Mouse (Mus musculus) left cerebral cortex, adult 11 months (tissue): Measurements from ENCODE around the gene Dlst.
A peak's percentile ranks its signal among the peaks of the same experiment; 100 is the strongest.
"Not testable (repeated sequence)": the region's sequence is repeated elsewhere in the genome, so short reads cannot be mapped to it uniquely, and the experiment has no call there.

Source experiments
- DNase-seq: peaks from one replicate; pipeline ENCODE4 v3.0.0; 2022; ENCODE audit warnings: low spot score

The Dlst gene

GRCm38 (mm10) chr12:85115678-85116077 is 5.0 kb downstream of the Dlst start:
- DNase-seq = no peak

- DNase-seq = no peak
Observed at GRCm38 (mm10) chr12:85121806-85122459, 11.3 kb downstream of the Dlst start.

- DNase-seq = no peak
Observed at GRCm38 (mm10) chr12:85123108-85123530, 12.5 kb downstream of the Dlst start.

GRCm38 (mm10) chr12:85123645-85124044 is 13.0 kb downstream of the Dlst start:
- DNase-seq = no peak

GRCm38 (mm10) chr12:85124751-85125150 is 14.1 kb downstream of the Dlst start:
- DNase-seq = no peak

- no peak for DNase-seq
Observed at GRCm38 (mm10) chr12:85126986-85127603, 16.5 kb downstream of the Dlst start.

GRCm38 (mm10) chr12:85129426-85129978 is 18.9 kb downstream of the Dlst start:
- no peak for DNase-seq

- no peak for DNase-seq
Observed at GRCm38 (mm10) chr12:85131361-85131760, 20.7 kb downstream of the Dlst start.

GRCm38 (mm10) chr12:85134043-85134794 is 23.6 kb downstream of the Dlst start:
- DNase-seq = no peak

- no peak for DNase-seq
Observed at GRCm38 (mm10) chr12:85135513-85136470, 25.2 kb downstream of the Dlst start.

GRCm38 (mm10) chr12:85136627-85137026 is 26.0 kb downstream of the Dlst start:
- no peak for DNase-seq

- no peak for DNase-seq
Observed at GRCm38 (mm10) chr12:85140036-85140701, 29.5 kb downstream of the Dlst start.

- DNase-seq = no peak
Observed at GRCm38 (mm10) chr12:85141096-85141495, 30.5 kb downstream of the Dlst start.

- peak; percentile 65 for DNase-seq
Observed at GRCm38 (mm10) chr12:85142803-85143202, 32.2 kb downstream of the Dlst start.

GRCm38 (mm10) chr12:85144276-85144675 is 33.6 kb downstream of the Dlst start:
- not testable (repeated sequence) for DNase-seq

- no peak for DNase-seq
Observed at GRCm38 (mm10) chr12:85144821-85145220, 34.2 kb downstream of the Dlst start.

GRCm38 (mm10) chr12:85145630-85146029 is 35.0 kb downstream of the Dlst start:
- DNase-seq = no peak

- DNase-seq = no peak
Observed at GRCm38 (mm10) chr12:85146355-85146754, 35.7 kb downstream of the Dlst start.

GRCm38 (mm10) chr12:85146881-85147280 is 36.2 kb downstream of the Dlst start:
- no peak for DNase-seq

GRCm38 (mm10) chr12:85150321-85151001 is 39.8 kb downstream of the Dlst start:
- DNase-seq = no peak
